Mouse (Mus musculus) liver, embryonic 14.5 days (tissue): ENCODE measurements around the gene Ctrc.

Experiments used
- CTCF ChIP-seq: IDR thresholded peaks from 2 replicates; pipeline ENCODE4 v1.5.1; 2016; ENCODE audit warnings: antibody characterized with exemption, low read depth, control low read depth
- EP300 ChIP-seq: IDR thresholded peaks from 2 replicates; pipeline ENCODE4 v1.6.1; 2016; ENCODE audit warnings: antibody characterized with exemption, low read depth

DNA sequence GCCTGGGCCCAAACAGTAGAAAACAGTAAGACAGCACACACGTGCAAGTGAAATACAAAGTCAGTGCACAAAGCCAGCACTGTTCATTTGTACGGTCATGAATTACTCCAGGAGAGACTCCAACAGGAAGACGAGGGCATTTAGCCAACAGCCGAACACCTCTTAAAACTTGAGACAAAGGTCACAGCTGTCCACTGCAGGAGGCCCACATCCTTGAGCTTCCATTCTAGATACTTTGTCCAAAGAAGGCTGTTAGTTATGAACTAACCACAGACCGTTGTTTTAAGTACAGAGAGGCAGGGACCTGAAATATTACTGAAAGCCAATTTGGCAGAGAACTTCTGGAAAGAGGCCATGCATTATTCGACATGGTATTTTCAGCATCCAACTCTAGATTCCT lies 59.1 kb downstream of the Ctrc start:
- TF ChIP-seq CTCF (no peak), EP300 (no peak)
